Mouse (Mus musculus) erythroblast, embryonic 14.5 days (primary cell): ENCODE data around the gene Rad51b.

ENCODE experiments used
- GATA1 ChIP-seq: IDR thresholded peaks from 2 replicates; pipeline ENCODE4 v1.6.1; 2012; ENCODE audit warnings: low read length, inconsistent platforms, mixed read lengths
- TAL1 ChIP-seq: IDR thresholded peaks from 3 replicates; pipeline ENCODE4 v1.6.1; 2012; ENCODE audit warnings: low read length, inconsistent platforms, mixed read lengths

- TF ChIP-seq GATA1 (no peak), TAL1 (no peak)
Observed at GRCm38 (mm10) chr12:79646646-79647164, 349.6 kb downstream of the Rad51b start.
